Mouse (Mus musculus) hindbrain, embryonic 10.5 days (tissue): ENCODE data around the gene Neurl4. TPM values are rescaled to one million over a fixed set of nuclear protein-coding genes. Genes with fewer than 3 reads are reported as not detected.

ENCODE experiments used
- DNase-seq: peaks from one replicate; pipeline ENCODE4 v3.0.0-alpha.2; 2017; ENCODE audit warnings: low spot score
- H3K27ac ChIP-seq: fragments of 300-500 bp; sonication (generic); 2 replicates; pipeline ENCODE4 v1.5.1; 2016; ENCODE audit warnings: mild to moderate bottlenecking, moderate library complexity
- H3K27me3 ChIP-seq: fragments of 300-500 bp; sonication (generic); 2 replicates; pipeline ENCODE4 v1.6.1; 2016; ENCODE audit warnings: mild to moderate bottlenecking; ENCODE audit not compliant: poor library complexity, insufficient read depth, severe bottlenecking
- H3K36me3 ChIP-seq: fragments of 300-500 bp; sonication (generic); 2 replicates; pipeline ENCODE4 v1.6.1; 2016; ENCODE audit warnings: mild to moderate bottlenecking, moderate library complexity
- H3K4me1 ChIP-seq: fragments of 300-500 bp; sonication (generic); replicated peaks from 2 replicates; pipeline ENCODE4 v1.6.1; 2016; ENCODE audit warnings: mild to moderate bottlenecking
- H3K4me3 ChIP-seq: fragments of 300-500 bp; sonication (generic); 2 replicates; pipeline ENCODE4 v1.5.1; 2016; ENCODE audit warnings: mild to moderate bottlenecking, moderate library complexity
- H3K9me3 ChIP-seq: fragments of 300-500 bp; sonication (generic); 2 replicates; pipeline ENCODE4 v1.6.1; 2016; ENCODE audit warnings: mild to moderate bottlenecking, moderate library complexity
- WGBS: fragments of 180-500 bp; shearing (Covaris S2); methylation state at CpG from one replicate; pipeline ENCODE4 v1.1.7; 2016; 5-methylcytosine and 5-hydroxymethylcytosine counted together
- polyA plus RNA-seq: library from polyadenylated mRNA; unstranded; fragments of >200 nt; fragmentation: Nextera tagmentation; extraction: Ambion mirVana; gene quantifications from 2 replicates; pipeline ENCODE4 v1.2.1, GENCODE M21; 2016

The Neurl4 gene
- polyA plus RNA-seq, 1 experiment from 2014 or later: 12.5 TPM

GRCm38 (mm10) chr11:69932254-69932653, 31.4 kb downstream of the Neurl4 start:
- DNase-seq: no peak
- 41% methylated on average over 3 of the region's 3 CpGs for WGBS

DNA sequence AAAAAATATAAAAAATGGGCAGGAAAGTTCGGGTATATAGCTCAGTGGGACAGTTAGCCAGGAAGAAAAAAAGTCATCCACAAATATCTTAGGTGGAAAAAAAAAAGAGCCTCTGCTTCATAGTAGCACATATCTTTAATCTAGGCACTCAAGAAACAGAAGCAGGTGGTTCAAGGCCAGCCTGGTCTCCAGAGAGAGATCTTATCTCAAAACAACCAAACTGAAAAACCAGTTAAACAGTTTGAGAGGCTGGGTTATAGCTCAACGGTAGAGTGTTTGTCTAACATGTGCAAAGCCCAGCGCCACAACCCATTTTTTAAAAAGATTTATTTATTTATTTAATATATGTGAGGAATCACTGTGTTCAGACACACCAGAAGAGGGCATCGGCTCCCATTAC, 32.2 kb downstream of the Neurl4 start:
- Histone ChIP-seq H3K9me3 (no peaks in the 10 kb centered on the region), H3K27me3 (peaks cover 43% of the 10 kb centered on the region), H3K4me3 (no peak overlapping the region), H3K27ac (no peak overlapping the region), H3K4me1 (peaks cover 39% of the 10 kb centered on the region), H3K36me3 (no peaks in the 10 kb centered on the region)
- no peak for DNase-seq
- 76% methylated on average over 4 of the region's 4 CpGs for WGBS

More at GRCm38 (mm10) chr11:69932254-69932653, 31.4 kb downstream of the Neurl4 start:
- peaks cover 35% of the 10 kb centered on the region for H3K27me3 ChIP-seq
- H3K27ac ChIP-seq: no peak overlapping the region
- H3K9me3 ChIP-seq: no peaks in the 10 kb centered on the region
- H3K36me3 ChIP-seq: no peaks in the 10 kb centered on the region
- H3K4me1 ChIP-seq: peaks cover 33% of the 10 kb centered on the region
- no peak overlapping the region for H3K4me3 ChIP-seq

GRCm38 (mm10) chr11:69934169-69934568, 33.3 kb downstream of the Neurl4 start:
- peak overlapping the region; percentile 66 for H3K4me3 ChIP-seq
- H3K4me1 ChIP-seq: peaks cover 41% of the 10 kb centered on the region
- H3K27ac ChIP-seq: no peak overlapping the region
- DNase-seq: peak; percentile 94
- peaks cover 55% of the 10 kb centered on the region for H3K27me3 ChIP-seq
- no peaks in the 10 kb centered on the region for H3K36me3 ChIP-seq
- WGBS: 3% methylated on average over 18 of the region's 18 CpGs
- no peaks in the 10 kb centered on the region for H3K9me3 ChIP-seq

- H3K27ac ChIP-seq: no peak overlapping the region
- DNase-seq: no peak
- H3K4me3 ChIP-seq: peak overlapping the region; percentile 66
- peaks cover 60% of the 10 kb centered on the region for H3K27me3 ChIP-seq
- H3K36me3 ChIP-seq: no peaks in the 10 kb centered on the region
- 23% methylated on average over 6 of the region's 6 CpGs for WGBS
- H3K4me1 ChIP-seq: peaks cover 41% of the 10 kb centered on the region
- H3K9me3 ChIP-seq: no peaks in the 10 kb centered on the region
Measured at GRCm38 (mm10) chr11:69934681-69935080, 33.8 kb downstream of the Neurl4 start.

- peak; percentile 90 for DNase-seq
- H3K4me3 ChIP-seq: peak within 1 kb of the TSS; percentile 66
- peak within 1 kb of the TSS; percentile 86 for H3K27ac ChIP-seq
- H3K27me3 ChIP-seq: peaks cover 65% of the 10 kb centered on the region
- peaks cover 41% of the 10 kb centered on the region for H3K4me1 ChIP-seq
- no peaks in the 10 kb centered on the region for H3K36me3 ChIP-seq
- WGBS: 2% methylated on average over 61 of the region's 62 CpGs
- no peaks in the 10 kb centered on the region for H3K9me3 ChIP-seq
Measured at GRCm38 (mm10) chr11:69935137-69935879, 34.4 kb downstream of the Neurl4 start, which contains the start of gene Ybx2. Gene Ybx2, plus strand, starts transcription at chr11:69935796.

- peak; percentile 34 for DNase-seq
- WGBS: 3% methylated on average over 30 of the region's 30 CpGs
- Histone ChIP-seq H3K9me3 (no peaks in the 10 kb centered on the region), H3K4me1 (peaks cover 41% of the 10 kb centered on the region), H3K36me3 (no peaks in the 10 kb centered on the region), H3K4me3 (peak overlapping the region; percentile 66), H3K27me3 (peaks cover 65% of the 10 kb centered on the region), H3K27ac (peak overlapping the region; percentile 86)
Measured at GRCm38 (mm10) chr11:69936156-69936555, 35.3 kb downstream of the Neurl4 start.

DNA sequence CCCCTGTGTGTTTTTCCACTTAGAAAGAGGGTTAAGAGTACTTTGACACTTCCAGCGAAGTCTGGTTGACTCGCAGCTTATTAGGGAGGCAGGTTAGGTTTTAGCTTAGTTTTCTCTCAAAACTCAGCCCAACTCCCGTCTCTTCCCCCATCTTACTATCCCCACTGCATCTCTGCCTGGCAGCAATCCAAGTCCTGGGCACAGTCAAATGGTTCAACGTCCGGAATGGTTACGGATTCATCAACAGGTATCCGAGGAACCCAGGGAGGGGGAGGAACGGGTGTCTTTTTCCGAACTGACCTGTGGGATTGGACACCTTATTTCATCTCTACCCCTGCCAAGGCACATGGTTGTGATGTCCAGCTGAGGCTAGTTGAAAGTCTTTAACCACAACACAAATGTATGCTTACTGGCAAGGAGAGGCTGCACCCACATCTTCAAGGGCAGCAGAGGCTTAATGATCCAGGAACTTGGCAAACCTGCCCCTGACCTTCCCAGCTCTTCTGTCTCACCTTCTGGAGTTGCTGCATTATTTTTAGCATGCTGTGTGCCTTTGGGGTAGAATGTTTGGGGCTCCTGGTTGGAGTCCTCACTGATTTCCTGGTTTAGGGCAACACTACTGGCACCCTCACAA, 36.0 kb downstream of the Neurl4 start:
- Histone ChIP-seq H3K36me3 (peaks cover 4% of the 10 kb centered on the region; the same call in 1 of the 2 replicates), H3K27me3 (peaks cover 65% of the 10 kb centered on the region), H3K4me3 (peak overlapping the region; percentile 66), H3K4me1 (peaks cover 41% of the 10 kb centered on the region), H3K27ac (no peak overlapping the region), H3K9me3 (no peaks in the 10 kb centered on the region)
- 51% methylated on average over 9 of the region's 9 CpGs for WGBS
- no peak for DNase-seq

GRCm38 (mm10) chr11:69937385-69937784, 36.5 kb downstream of the Neurl4 start:
- Histone ChIP-seq H3K27me3 (peaks cover 65% of the 10 kb centered on the region), H3K4me1 (peaks cover 41% of the 10 kb centered on the region), H3K36me3 (peaks cover 6% of the 10 kb centered on the region; the same call in 1 of the 2 replicates), H3K9me3 (no peaks in the 10 kb centered on the region), H3K27ac (no peak overlapping the region), H3K4me3 (peak overlapping the region; percentile 66; the same call in 1 of the 2 replicates)
- WGBS: 41% methylated on average over 4 of the region's 4 CpGs
- DNase-seq: no peak

DNA sequence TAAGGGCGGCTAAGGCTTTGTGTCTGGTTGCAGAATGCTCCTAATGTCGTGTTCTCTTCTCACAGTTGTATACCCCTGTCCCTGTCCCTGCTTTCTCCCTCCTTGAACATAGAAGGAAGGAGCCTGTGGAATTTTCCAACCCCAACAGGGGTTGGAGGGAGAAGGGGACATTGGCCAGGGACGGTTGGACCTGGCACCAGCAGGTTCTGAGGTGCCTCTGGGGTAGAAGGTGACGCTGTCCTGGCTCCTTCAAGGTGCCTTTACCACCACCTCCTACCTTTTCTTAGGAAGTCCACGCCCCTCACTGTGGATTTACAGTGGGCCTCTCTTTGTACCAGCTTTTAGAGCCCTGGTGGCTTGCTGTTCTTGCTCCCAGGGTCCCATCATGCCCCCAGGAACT, 37.0 kb downstream of the Neurl4 start:
- no peak overlapping the region for H3K27ac ChIP-seq
- no peaks in the 10 kb centered on the region for H3K9me3 ChIP-seq
- peaks cover 66% of the 10 kb centered on the region for H3K27me3 ChIP-seq
- H3K4me3 ChIP-seq: peak overlapping the region; percentile 66; the same call in 1 of the 2 replicates
- H3K4me1 ChIP-seq: peaks cover 41% of the 10 kb centered on the region
- no peak for DNase-seq
- peaks cover 10% of the 10 kb centered on the region for H3K36me3 ChIP-seq
- 66% methylated on average over 5 of the region's 5 CpGs for WGBS

DNA sequence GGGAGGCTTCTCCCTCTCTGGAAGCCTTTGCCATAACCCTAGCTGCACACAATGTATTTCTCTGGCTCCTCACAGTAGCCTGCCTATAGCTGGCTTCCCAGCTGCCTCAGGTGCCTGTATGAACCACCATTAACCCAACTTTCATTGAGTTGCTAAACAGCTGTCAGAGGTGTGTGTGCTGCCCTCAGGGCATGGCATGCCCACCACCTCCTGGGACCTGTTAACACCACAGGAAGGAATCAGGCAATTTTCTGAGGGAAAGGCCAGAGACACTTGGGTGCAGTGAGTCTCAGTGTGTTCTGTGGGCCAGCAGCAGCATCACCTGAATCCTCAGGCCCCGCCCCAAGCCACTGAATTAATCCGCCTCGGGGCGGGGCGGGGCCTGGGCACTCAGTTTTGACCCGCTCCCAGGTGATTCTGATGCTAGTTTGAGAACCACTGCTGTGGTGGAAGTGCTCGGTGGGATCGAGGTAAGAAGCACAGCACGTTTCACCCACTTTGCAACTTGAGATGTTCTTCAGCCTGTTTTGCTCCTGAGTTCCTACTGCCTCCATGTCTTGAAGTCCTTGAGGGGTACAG, 37.6 kb downstream of the Neurl4 start:
- DNase-seq: no peak
- no peak overlapping the region for H3K27ac ChIP-seq
- H3K4me3 ChIP-seq: no peak overlapping the region
- H3K36me3 ChIP-seq: peaks cover 17% of the 10 kb centered on the region
- H3K9me3 ChIP-seq: no peaks in the 10 kb centered on the region
- H3K4me1 ChIP-seq: peaks cover 41% of the 10 kb centered on the region
- WGBS: 29% methylated on average over 9 of the region's 9 CpGs
- peaks cover 70% of the 10 kb centered on the region for H3K27me3 ChIP-seq

DNA sequence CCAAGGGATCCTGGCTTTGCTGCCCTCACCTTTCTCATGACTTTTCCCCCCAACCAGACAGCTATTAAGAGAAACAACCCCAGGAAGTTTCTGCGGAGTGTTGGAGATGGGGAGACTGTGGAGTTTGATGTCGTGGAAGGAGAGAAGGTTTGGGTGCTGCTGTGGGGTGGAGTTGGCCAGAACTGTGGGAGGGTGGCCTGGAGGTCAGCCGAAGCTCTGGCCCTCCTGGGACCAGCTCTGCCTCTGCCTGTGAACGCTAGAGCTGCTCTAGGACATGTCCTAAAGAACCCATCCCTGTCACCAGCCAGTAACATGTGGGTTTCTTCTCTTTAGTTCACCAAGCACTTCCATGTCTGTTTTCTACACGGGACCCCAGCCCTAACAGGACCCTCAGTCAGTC, 38.3 kb downstream of the Neurl4 start:
- Histone ChIP-seq H3K4me1 (peaks cover 37% of the 10 kb centered on the region), H3K27me3 (peaks cover 65% of the 10 kb centered on the region)

DNA sequence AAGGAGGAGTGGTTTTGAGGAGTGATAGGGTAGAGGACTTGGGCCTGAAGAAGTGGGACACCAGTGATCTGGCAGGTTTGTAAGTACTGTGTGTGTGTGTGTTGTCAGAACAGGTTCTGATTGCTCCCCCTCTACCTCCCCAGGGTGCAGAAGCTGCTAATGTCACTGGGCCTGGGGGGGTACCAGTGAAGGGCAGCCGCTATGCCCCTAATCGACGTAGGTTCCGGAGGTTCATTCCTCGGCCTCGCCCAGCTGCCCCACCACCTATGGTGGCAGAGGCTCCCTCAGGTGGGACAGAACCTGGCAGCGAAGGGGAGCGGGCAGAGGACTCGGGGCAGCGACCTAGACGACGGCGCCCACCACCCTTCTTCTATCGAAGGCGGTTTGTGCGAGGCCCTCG, 38.9 kb downstream of the Neurl4 start:
- Histone ChIP-seq H3K36me3 (peaks cover 28% of the 10 kb centered on the region), H3K27me3 (peaks cover 59% of the 10 kb centered on the region), H3K4me1 (peaks cover 32% of the 10 kb centered on the region), H3K27ac (no peak overlapping the region), H3K4me3 (no peak overlapping the region; the same call in 1 of the 2 replicates), H3K9me3 (no peaks in the 10 kb centered on the region)
- DNase-seq: no peak
- 92% methylated on average over 17 of the region's 17 CpGs for WGBS

More for the DNA sequence above, 38.3 kb downstream of the Neurl4 start:
- Histone ChIP-seq H3K4me3 (no peak overlapping the region), H3K36me3 (peaks cover 23% of the 10 kb centered on the region), H3K9me3 (no peaks in the 10 kb centered on the region), H3K27ac (no peak overlapping the region)
- DNase-seq: no peak
- WGBS: 71% methylated on average over 5 of the region's 5 CpGs

DNA sequence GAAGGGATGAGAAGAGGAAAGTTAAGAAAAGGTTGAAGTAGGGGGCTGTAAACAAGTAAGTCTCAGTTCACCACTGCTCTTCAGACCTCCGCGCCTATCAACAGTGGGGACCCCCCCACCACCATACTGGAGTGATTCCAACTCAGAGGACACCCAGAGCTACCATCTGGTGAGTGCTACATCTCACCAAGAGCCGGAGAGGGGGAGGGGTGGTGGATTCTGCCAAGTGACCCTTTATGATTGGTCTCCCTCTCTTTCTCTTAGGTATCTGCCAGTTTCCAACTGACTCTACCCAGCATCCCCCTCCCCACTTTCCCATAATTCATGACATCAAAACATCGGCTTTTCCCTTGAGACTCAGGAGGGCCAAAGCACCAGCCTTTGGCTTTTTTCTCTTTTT, 40.1 kb downstream of the Neurl4 start:
- no peak for DNase-seq
- H3K27me3 ChIP-seq: peaks cover 51% of the 10 kb centered on the region

More for the DNA sequence above, 40.1 kb downstream of the Neurl4 start:
- no peak overlapping the region for H3K4me3 ChIP-seq
- peaks cover 22% of the 10 kb centered on the region for H3K4me1 ChIP-seq
- WGBS: 82% methylated on average over 4 of the region's 4 CpGs
- 0 out of 2 replicates have a peak overlapping the region, but pooled peaks have one; percentile 6 for H3K27ac ChIP-seq
- peaks cover 40% of the 10 kb centered on the region for H3K36me3 ChIP-seq
- H3K9me3 ChIP-seq: no peaks in the 10 kb centered on the region
